Mouse (Mus musculus): Measurements from ENCODE around the gene Zfp36l3. TPM values are rescaled to one million over a fixed set of nuclear protein-coding genes. Genes with fewer than 3 reads are reported as not detected.
"Not testable (repeated sequence)": the region's sequence is repeated elsewhere in the genome, so short reads cannot be mapped to it uniquely, and the experiment has no call there.

Gene Zfp36l3
- total RNA-seq (2021): not detected

DNA sequence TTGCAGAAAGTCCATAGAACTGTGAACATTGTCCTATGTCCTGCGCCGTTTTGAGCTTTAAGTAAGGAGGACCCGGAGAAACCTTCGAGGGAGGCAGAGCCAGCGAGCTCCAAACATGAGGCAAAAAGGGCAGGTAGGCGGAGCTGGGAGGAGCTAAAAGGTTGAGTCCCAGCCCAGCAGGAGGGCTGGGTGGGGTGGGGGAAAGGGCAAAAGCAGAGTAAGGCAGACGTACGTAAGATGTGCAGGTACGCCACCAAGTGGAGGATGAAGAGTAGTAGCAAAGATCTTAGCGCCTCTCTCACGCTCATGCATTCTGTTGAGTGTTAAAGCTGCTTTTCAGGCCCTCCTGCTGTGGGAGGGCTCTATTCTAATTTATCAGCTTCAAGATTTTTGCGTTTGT lies at the start of gene Zfp36l3:
TSS of gene Zfp36l3 (minus strand) at position 119 of the 400 bp plus-strand sequence.
- no peak for DNase-seq
- intact Hi-C loops (cut with DNase I): no loop called here

DNA sequence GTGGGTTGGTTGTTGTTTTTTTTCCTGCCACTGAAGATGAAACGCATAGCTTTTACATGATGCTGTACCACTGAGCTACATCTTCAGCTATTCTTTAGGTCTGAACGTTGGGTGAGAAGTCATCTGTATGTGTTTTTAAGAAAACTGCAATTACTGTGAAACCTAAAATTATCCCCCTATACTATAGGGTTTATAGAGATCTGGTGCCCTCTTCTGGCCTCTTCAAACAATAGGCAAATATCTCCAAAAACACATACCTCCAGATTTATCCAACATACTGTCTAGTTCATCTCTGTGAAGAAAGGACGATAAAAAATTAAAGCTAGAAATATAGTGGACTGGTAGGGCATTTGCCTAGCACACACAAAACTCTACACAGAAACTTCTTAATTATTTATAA lies 22.9 kb upstream of the Zfp36l3 start:
- intact Hi-C loops (cut with DNase I): no loop called here
- no peak for DNase-seq

DNA sequence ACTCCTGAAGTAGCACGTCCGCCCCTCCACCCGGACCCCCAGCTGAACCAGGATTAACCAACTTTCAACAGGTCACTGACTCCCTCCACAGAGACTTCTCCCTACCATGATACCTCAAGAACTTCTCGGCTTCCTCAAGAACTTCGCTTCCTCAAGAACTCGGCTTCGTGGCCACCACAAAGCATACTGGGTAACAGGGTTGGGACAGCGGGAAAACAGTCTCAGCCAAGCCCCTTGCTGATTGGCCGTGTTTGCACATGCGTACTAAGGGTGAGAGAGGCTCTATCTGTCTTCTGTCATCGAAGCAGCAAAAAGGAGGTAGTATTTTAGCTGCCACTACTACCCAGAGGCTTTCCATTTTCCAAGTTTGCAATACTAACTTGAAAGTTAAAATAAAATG lies 21.3 kb upstream of the Zfp36l3 start, which contains the start of gene Xlr:
TSS of gene Xlr (minus strand) at position 188 of the 400 bp plus-strand sequence.
- DNase-seq; intact Hi-C loops (cut with DNase I): not testable (repeated sequence)

DNA sequence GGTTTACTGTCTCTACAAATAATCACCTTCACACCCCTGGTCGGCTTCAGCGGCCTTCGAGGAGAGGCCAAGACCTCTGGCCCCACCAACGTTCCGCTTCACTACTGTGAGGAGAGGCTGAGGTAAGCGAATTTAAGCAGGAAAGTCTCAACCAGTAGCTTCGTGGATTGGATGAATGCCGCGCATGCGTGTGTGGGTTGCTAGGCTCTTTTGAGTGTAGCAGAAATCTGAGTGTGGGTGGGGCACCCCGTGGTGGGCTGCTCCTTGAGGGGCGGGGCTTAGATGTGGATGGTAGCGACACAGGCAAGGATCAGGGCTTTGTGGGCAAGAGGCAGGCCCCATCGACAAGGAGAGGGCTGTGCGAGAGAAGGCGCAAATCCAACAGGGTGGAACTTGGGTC lies 18.5 kb downstream of the Zfp36l3 start, which contains the start of gene 1700013H16Rik:
TSS of gene 1700013H16Rik (minus strand) at position 96 of the 400 bp plus-strand sequence.
- DNase-seq: no peak
- intact Hi-C loops (cut with DNase I): no loop called here

- no peak for DNase-seq
- intact Hi-C loops (cut with DNase I): no loop called here
Observed at GRCm38 (mm10) chrX:53752851-53753250, 23.3 kb downstream of the Zfp36l3 start.

DNA sequence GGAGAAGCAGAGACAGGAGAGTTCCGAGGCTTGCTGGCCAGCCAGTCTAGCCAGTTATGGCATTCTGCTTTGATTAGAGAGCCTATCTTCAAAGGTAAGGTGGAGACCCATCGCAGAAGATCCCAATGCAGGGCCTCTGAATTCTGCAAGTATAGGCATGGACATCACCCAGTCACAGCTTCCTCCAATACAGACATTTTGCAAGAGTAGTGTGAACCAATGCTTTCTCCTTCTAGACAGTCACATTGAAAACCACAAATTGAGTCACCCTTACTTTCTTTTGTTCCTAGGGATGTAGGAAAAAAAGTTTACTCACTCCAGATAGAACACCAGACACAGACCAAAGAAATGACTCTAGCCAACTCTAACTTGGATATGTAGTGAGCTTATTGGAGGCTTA lies 47.2 kb downstream of the Zfp36l3 start:
- intact Hi-C loops (cut with DNase I): no loop called here
- no peak for DNase-seq

GRCm38 (mm10) chrX:53724596-53724995 lies 51.6 kb downstream of the Zfp36l3 start, which contains the start of gene 4930502E18Rik:
Gene 4930502E18Rik (plus strand): TSS chrX:53724826.
- DNase-seq: no peak
- intact Hi-C loops (cut with DNase I): no loop called here

Other genes with a start within 250 kb of the Zfp36l3 start
- gene Rtl8c, start 168.4 kb downstream of the Zfp36l3 start, total RNA-seq (2021): 100 to 1,000 TPM; 154 to 169 TPM
- gene Gm14597, start 167.4 kb downstream of the Zfp36l3 start, total RNA-seq (2021): not detected
- 100 to 1,000 TPM; 238 to 300 TPM for gene Rtl8a, start 132.7 kb downstream of the Zfp36l3 start, total RNA-seq (2021)
- gene Rtl8b, start 106.0 kb downstream of the Zfp36l3 start, total RNA-seq (2021): 100 to 1,000 TPM; 172 to 200 TPM
- under 1 TPM in 1 of 2 experiments, not detected in 1; 0.24 TPM for gene 4930502E18Rik, start 51.6 kb downstream of the Zfp36l3 start, total RNA-seq (2021)
- gene 1700013H16Rik, start 18.6 kb downstream of the Zfp36l3 start, total RNA-seq (2021): not detected
- under 1 TPM; 0.54 to 0.74 TPM for gene Xlr, start 21.3 kb upstream of the Zfp36l3 start, total RNA-seq (2021)